Mouse (Mus musculus) brain, embryonic 14.5 days (tissue): ENCODE measurements around the gene Tmub1.

Experiments used
- CTCF ChIP-seq: fragments of 200-500 bp; IDR thresholded peaks from 2 replicates; pipeline ENCODE4 v1.5.1; 2012; ENCODE audit warnings: inconsistent platforms, mild to moderate bottlenecking, moderate library complexity, borderline replicate concordance; ENCODE audit not compliant: insufficient read depth, insufficient read length; ENCODE audit errors: extremely low read depth
- POLR2A ChIP-seq: fragments of 200-500 bp; IDR thresholded peaks from 2 replicates; pipeline ENCODE4 v1.6.1; 2012; ENCODE audit warnings: mild to moderate bottlenecking, inconsistent platforms, borderline replicate concordance; ENCODE audit not compliant: poor library complexity, insufficient read depth, insufficient read length, severe bottlenecking; ENCODE audit errors: extremely low read depth

- TF ChIP-seq POLR2A: no peak
- TF ChIP-seq CTCF: no peak
Observed at GRCm38 (mm10) chr5:24477909-24478308, 30.3 kb upstream of the Tmub1 start.
